Mouse (Mus musculus) embryonic facial prominence, embryonic 11.5 days (tissue): ENCODE measurements around the gene Cxcl16. TPM values are rescaled to one million over a fixed set of nuclear protein-coding genes. Genes with fewer than 3 reads are reported as not detected.
"Not testable (repeated sequence)": the region's sequence is repeated elsewhere in the genome, so short reads cannot be mapped to it uniquely, and the experiment has no call there.

ENCODE experiments used
- ATAC-seq: fragments of 200-750 bp; cut with Nextera tagmentation; replicated peaks from 2 replicates; pipeline ENCODE4 v1.8.0; 2017; ENCODE audit warnings: low read depth; ENCODE audit not compliant: insufficient number of reproducible peaks, low FRiP score, low TSS enrichment
- DNase-seq: peaks from one replicate; pipeline ENCODE4 v3.0.0-alpha.2; 2015; ENCODE audit warnings: low spot score
- H3K27ac ChIP-seq: fragments of 300-500 bp; sonication (generic); replicated peaks from 2 replicates; pipeline ENCODE4 v1.5.1; 2014; ENCODE audit warnings: mild to moderate bottlenecking, low read depth, low read length, control low read depth
- H3K27me3 ChIP-seq: fragments of 300-500 bp; sonication (generic); 2 replicates; pipeline ENCODE4 v1.6.1; 2014; ENCODE audit warnings: mild to moderate bottlenecking, low read length, moderate library complexity, mixed read lengths; ENCODE audit not compliant: control insufficient read depth, insufficient read depth
- H3K36me3 ChIP-seq: fragments of 300-500 bp; sonication (generic); replicated peaks from 2 replicates; pipeline ENCODE4 v1.6.1; 2014; ENCODE audit warnings: low read depth, mild to moderate bottlenecking, low read length, moderate library complexity, mixed read lengths; ENCODE audit not compliant: control insufficient read depth, insufficient read depth
- H3K4me1 ChIP-seq: fragments of 300-500 bp; sonication (generic); 2 replicates; pipeline ENCODE4 v1.6.1; 2014; ENCODE audit warnings: low read length, mixed read lengths; ENCODE audit not compliant: control insufficient read depth, insufficient read depth
- H3K4me2 ChIP-seq: fragments of 300-500 bp; sonication (generic); 2 replicates; pipeline ENCODE4 v1.6.1; 2014; ENCODE audit warnings: low read depth, mild to moderate bottlenecking, control low read depth, low read length, moderate library complexity
- H3K4me3 ChIP-seq: fragments of 300-500 bp; sonication (generic); 2 replicates; pipeline ENCODE4 v1.5.1; 2014; ENCODE audit warnings: low read depth, low read length, control low read depth
- H3K9ac ChIP-seq: fragments of 300-500 bp; sonication (generic); replicated peaks from 2 replicates; pipeline ENCODE4 v1.6.1; 2014; ENCODE audit warnings: mild to moderate bottlenecking, control low read depth, low read length
- H3K9me3 ChIP-seq: fragments of 300-500 bp; sonication (generic); replicated peaks from 2 replicates; pipeline ENCODE4 v1.6.1; 2016; ENCODE audit warnings: mild to moderate bottlenecking, low read length, inconsistent platforms, mixed read lengths; ENCODE audit not compliant: control insufficient read depth
- WGBS: fragments of 180-500 bp; shearing (Covaris S2); extraction: QIAGEN DNeasy Blood & Tissue Kit; methylation state at CpG from one replicate; pipeline ENCODE4 v1.1.7; 2014; 5-methylcytosine and 5-hydroxymethylcytosine counted together
- polyA plus RNA-seq: library from polyadenylated mRNA; unstranded; fragments of >200 nt; fragmentation: Nextera tagmentation; extraction: Ambion mirVana; gene quantifications from 2 replicates; pipeline ENCODE4 v1.2.1, GENCODE M21; 2014

Gene Cxcl16
- polyA plus RNA-seq, 1 experiment from 2014 or later, result 0.81 TPM

DNA sequence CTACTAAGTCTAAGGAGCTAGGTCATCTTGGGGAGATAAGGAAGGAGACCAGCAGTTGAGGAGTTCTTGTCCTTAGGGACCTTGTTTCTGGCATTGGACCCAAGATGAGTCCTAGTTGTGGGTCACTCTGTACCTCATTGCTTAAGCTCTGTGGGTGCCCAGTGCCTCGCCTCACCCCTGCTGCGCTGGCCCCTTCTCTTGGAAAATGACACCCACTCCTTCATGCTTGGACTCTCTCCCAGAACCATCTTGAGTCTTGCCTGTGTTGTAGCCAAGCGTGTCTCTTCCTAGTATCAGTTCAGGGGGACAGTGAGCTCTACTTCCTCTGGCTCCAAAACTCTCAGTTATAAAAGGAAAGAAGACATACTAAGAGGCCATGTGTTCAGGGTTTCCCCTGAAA lies 29.4 kb upstream of the Cxcl16 start:
- DNase-seq (no peak), ATAC-seq (no peak)
- Histone ChIP-seq H3K27me3 (no peaks in the 10 kb centered on the region), H3K4me2 (no peak overlapping the region), H3K4me1 (no peaks in the 10 kb centered on the region), H3K9me3 (no peaks in the 10 kb centered on the region), H3K9ac (no peak overlapping the region), H3K4me3 (no peak overlapping the region), H3K36me3 (no peaks in the 10 kb centered on the region), H3K27ac (no peak overlapping the region)
- WGBS, result 92% methylated on average over 3 of the region's 3 CpGs

DNA sequence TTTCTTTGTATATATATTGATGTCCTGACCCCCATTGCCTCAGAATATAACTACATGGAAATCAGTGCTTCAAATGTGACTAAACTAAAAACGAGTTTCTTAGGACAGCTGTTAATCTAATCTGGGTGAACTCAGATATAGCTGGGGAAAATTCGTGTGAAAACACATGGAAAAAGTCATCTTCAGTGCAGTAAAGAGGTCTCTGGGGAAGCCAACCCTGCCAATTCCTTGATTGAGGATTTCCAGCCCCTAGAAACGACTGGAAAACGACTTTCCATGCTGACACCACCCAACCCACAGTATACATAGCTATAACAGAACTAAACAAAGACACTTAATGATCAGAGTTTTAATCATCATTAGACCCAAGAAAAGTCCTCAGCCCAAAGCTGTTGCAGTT lies 28.0 kb upstream of the Cxcl16 start:
- Histone ChIP-seq H3K27me3 (no peaks in the 10 kb centered on the region), H3K9ac (no peak overlapping the region), H3K36me3 (no peaks in the 10 kb centered on the region), H3K27ac (no peak overlapping the region), H3K4me1 (no peaks in the 10 kb centered on the region), H3K4me2 (no peak overlapping the region), H3K9me3 (no peaks in the 10 kb centered on the region), H3K4me3 (no peak overlapping the region)
- WGBS, result 43% methylated on average over 4 of the region's 4 CpGs
- no peak for ATAC-seq
- no peak for DNase-seq

DNA sequence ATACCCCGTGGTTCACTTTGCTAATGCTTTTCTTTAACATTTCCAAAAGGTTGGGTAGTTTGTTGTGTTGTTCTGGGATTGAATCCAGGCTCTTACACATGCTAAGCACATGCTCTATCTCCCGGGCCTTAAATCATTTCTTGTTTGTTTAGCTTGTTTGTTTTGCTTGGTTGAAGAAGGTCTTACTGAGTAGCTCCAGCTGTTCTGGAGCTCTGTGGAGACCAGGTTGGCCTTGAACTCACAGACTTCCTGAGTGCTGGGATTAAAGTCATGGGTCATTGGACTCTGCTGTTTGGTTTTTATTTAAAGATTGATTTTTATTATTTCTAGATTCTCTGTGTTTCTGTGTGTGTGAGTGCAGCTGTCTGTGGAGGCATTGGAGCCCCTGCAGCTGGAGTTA lies 25.7 kb upstream of the Cxcl16 start:
- WGBS, result 54% methylated on average over 2 of the region's 2 CpGs
- no peaks in the 10 kb centered on the region for H3K4me1 ChIP-seq
- no peaks in the 10 kb centered on the region for H3K9me3 ChIP-seq
- DNase-seq, result no peak
- H3K27ac ChIP-seq, result no peak overlapping the region
- no peak for ATAC-seq
- no peak overlapping the region for H3K9ac ChIP-seq
- no peak overlapping the region for H3K4me3 ChIP-seq
- no peaks in the 10 kb centered on the region for H3K27me3 ChIP-seq
- H3K4me2 ChIP-seq, result no peak overlapping the region
- H3K36me3 ChIP-seq, result no peaks in the 10 kb centered on the region

DNA sequence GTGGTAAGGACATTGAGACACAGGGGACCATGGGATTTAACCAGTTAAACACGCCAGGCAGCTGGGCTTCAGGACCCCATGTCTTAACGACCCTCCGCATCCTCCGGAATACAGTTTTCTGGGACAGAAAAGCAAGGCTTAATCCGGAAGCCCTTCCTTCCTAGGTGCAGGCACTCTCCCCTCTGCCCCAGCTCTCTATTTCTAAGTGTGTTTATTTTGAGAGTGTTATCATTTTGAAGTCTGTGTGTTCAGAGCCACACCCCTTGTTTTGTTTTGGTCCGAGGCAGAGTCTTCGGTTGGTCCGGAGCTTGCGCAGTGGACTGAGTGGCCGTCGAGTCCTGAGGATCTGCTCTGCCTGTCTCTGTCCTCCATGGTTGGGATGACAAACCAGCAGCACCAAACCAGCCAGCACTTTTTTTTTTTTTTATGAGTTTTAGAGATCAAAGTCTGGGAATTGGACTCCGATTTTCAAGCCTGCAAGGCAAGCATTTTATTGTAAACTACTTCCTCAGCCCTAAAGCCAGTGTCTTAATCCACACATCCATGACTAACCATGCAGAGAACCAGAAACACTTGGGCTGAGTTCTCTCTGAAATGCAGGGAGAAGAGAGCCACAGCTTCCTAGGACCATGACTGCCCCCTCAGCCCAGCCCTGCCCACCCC lies 15.2 kb upstream of the Cxcl16 start:
- H3K9ac ChIP-seq, result no peak overlapping the region
- H3K36me3 ChIP-seq, result no peaks in the 10 kb centered on the region
- WGBS, result 82% methylated on average over 12 of the region's 12 CpGs
- ATAC-seq (no peak), DNase-seq (no peak)
- no peak overlapping the region for H3K27ac ChIP-seq
- H3K9me3 ChIP-seq, result no peaks in the 10 kb centered on the region
- H3K27me3 ChIP-seq, result no peaks in the 10 kb centered on the region
- H3K4me1 ChIP-seq, result no peaks in the 10 kb centered on the region
- H3K4me3 ChIP-seq, result no peak overlapping the region
- H3K4me2 ChIP-seq, result no peak overlapping the region

DNA sequence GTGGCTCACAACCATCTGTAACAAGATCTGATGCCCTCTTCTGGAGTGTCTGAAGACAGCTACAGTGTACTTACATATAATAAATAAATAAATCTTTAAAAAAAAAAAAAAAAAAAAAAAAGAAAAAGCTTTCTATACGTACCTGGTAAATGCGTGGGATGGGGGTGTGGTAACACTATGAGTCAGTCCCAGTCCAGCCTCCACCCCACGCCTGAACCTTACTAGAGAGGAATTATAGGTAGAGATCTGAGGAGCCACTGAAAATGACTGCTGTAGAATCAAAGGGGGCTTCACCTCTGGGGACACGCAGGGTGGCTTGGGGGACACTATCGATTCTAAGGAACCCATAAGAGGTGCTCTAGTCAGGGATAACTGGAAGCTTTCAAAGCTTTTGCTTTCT lies 13.5 kb upstream of the Cxcl16 start:
- H3K4me3 ChIP-seq, H3K27ac ChIP-seq, ATAC-seq, H3K9me3 ChIP-seq, H3K4me2 ChIP-seq, DNase-seq, H3K27me3 ChIP-seq, H3K36me3 ChIP-seq, H3K4me1 ChIP-seq, H3K9ac ChIP-seq: not testable (repeated sequence)
- 90% methylated on average over 5 of the region's 5 CpGs for WGBS

DNA sequence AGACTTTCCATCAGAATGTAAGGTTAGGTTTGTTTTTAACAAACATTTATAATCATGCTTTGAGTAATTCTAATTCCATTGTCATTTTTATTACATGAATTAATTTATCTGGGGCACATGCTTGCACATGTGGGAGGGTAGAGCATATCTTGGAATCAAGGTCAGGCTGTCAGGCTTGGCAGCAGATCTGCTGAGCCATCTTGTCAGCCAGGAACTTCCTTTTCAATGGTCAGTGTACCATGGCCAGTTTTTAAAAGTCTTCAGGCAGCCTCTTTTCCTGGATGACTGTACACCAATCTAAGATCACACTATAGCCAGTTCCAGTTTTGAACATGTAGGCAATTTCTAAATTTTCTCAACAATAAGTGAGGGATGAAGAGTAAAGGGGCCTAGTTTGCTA lies 12.9 kb upstream of the Cxcl16 start:
- Histone ChIP-seq H3K4me3 (no peak overlapping the region), H3K4me1 (no peaks in the 10 kb centered on the region), H3K36me3 (no peaks in the 10 kb centered on the region), H3K27ac (no peak overlapping the region), H3K9me3 (no peaks in the 10 kb centered on the region), H3K9ac (no peak overlapping the region), H3K27me3 (no peaks in the 10 kb centered on the region), H3K4me2 (no peak overlapping the region)
- no peak for DNase-seq
- no peak for ATAC-seq

DNA sequence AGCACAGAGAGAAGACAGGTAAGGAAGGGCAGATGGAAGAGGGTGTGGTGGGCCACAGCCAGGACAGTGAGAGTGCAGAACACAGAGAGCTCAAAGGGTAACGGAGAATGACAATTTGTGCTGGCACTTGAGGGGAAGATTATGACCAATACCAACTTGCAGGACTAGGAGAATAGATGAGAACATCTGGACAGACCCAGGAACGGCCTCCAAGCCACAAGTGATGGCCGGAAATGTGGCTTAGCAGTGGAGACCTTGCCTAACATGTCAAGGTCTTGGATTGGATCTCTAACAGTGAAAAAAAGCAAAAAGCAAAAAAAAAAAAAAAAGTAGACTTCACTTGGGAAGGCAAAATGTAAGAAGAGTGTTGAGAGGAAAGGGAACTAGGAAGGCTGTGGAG lies 10.0 kb upstream of the Cxcl16 start:
- Histone ChIP-seq H3K4me3 (no peak overlapping the region), H3K9ac (no peak overlapping the region), H3K4me2 (no peak overlapping the region), H3K36me3 (no peaks in the 10 kb centered on the region), H3K4me1 (no peaks in the 10 kb centered on the region; the same call in 1 of the 2 replicates), H3K27me3 (peaks cover 7% of the 10 kb centered on the region), H3K9me3 (no peaks in the 10 kb centered on the region), H3K27ac (no peak overlapping the region)
- ATAC-seq (no peak), DNase-seq (no peak)
- 87% methylated on average over 3 of the region's 3 CpGs for WGBS

DNA sequence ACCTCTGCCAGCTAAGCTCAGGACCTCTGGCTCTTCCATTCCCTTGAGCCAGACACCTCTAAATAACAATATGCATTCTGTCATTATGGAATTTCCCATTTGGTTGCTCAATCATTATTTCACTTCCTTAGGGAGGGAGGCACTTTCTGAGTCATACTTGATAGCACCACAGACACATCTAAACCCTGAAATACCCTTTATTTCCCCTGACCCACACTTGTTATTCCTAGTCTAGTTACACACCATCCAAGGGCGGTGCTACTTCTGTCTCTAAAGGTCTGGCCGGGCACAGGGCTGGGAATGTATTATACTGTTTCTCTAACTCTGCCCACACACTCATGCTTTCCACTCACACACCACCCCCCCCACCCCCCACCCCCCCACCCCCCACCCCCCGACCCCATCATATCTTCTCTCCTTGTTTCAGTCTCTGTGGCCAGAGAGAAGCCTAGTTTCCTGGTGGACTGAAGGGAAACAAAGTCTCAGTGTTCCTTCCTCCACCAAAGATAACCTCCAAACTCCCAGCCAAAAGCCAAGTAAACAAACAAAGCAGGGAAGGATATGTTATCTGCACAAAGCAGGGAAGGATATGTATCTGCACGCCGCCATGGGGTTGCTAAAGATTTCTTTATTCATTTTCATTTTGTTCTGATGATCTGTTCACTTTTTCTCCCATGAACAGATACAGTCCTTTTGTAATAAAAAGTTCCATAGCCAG lies 8.3 kb upstream of the Cxcl16 start:
- ATAC-seq (no peak), DNase-seq (no peak)
- Histone ChIP-seq H3K4me2 (no peak overlapping the region), H3K9me3 (no peaks in the 10 kb centered on the region), H3K4me1 (no peaks in the 10 kb centered on the region; the same call in 1 of the 2 replicates), H3K36me3 (no peaks in the 10 kb centered on the region), H3K4me3 (no peak overlapping the region), H3K27ac (no peak overlapping the region), H3K9ac (no peak overlapping the region), H3K27me3 (peaks cover 11% of the 10 kb centered on the region)
- WGBS, result 78% methylated on average over 5 of the region's 5 CpGs
